Mouse (Mus musculus) liver, embryonic 12.5 days (tissue): ENCODE measurements around the gene Adgrv1. TPM values are rescaled to one million over a fixed set of nuclear protein-coding genes. Genes with fewer than 3 reads are reported as not detected.

Experiments
- ATAC-seq: fragments of 200-750 bp; cut with Nextera tagmentation; 2 replicates; pipeline ENCODE4 v1.8.0; 2017; ENCODE audit warnings: moderate number of reproducible peaks, mild to moderate bottlenecking, moderate library complexity
- H3K27ac ChIP-seq: fragments of 300-500 bp; sonication (generic); 2 replicates; pipeline ENCODE4 v1.5.1; 2016; ENCODE audit warnings: mild to moderate bottlenecking
- H3K27me3 ChIP-seq: fragments of 300-500 bp; sonication (generic); replicated peaks from 2 replicates; pipeline ENCODE4 v1.6.1; 2016; ENCODE audit warnings: mild to moderate bottlenecking, moderate library complexity
- H3K36me3 ChIP-seq: fragments of 300-500 bp; sonication (generic); 2 replicates; pipeline ENCODE4 v1.6.1; 2016; ENCODE audit warnings: mild to moderate bottlenecking, moderate library complexity
- H3K4me1 ChIP-seq: fragments of 300-500 bp; sonication (generic); 2 replicates; pipeline ENCODE4 v1.6.1; 2016
- H3K4me2 ChIP-seq: fragments of 300-500 bp; sonication (generic); 2 replicates; pipeline ENCODE4 v1.6.1; 2016; ENCODE audit warnings: mild to moderate bottlenecking, moderate library complexity
- H3K4me3 ChIP-seq: fragments of 300-500 bp; sonication (generic); 2 replicates; pipeline ENCODE4 v1.5.1; 2016; ENCODE audit warnings: mild to moderate bottlenecking, moderate library complexity
- H3K9ac ChIP-seq: fragments of 300-500 bp; sonication (generic); 2 replicates; pipeline ENCODE4 v1.6.1; 2016; ENCODE audit warnings: mild to moderate bottlenecking, moderate library complexity
- H3K9me3 ChIP-seq: fragments of 300-500 bp; sonication (generic); replicated peaks from 2 replicates; pipeline ENCODE4 v1.6.1; 2016; ENCODE audit warnings: mild to moderate bottlenecking, moderate library complexity
- WGBS: fragments of 180-500 bp; shearing (Covaris S2); methylation state at CpG from one replicate; pipeline ENCODE4 v1.1.7; 2016; ENCODE audit not compliant: insufficient replicate concordance; 5-methylcytosine and 5-hydroxymethylcytosine counted together
- polyA plus RNA-seq: library from polyadenylated mRNA; unstranded; fragments of >200 nt; fragmentation: Nextera tagmentation; extraction: Ambion mirVana; gene quantifications from 2 replicates; pipeline ENCODE4 v1.2.1, GENCODE M21; 2016

Gene Adgrv1
- polyA plus RNA-seq, 1 experiment from 2014 or later = 0.30 TPM

- Histone ChIP-seq H3K4me3 (no peak overlapping the region), H3K9me3 (no peaks in the 10 kb centered on the region), H3K9ac (no peak overlapping the region), H3K4me2 (no peak overlapping the region), H3K27me3 (no peaks in the 10 kb centered on the region), H3K4me1 (no peaks in the 10 kb centered on the region), H3K36me3 (no peaks in the 10 kb centered on the region), H3K27ac (no peak overlapping the region)
- WGBS = 58% methylated on average over 4 of the region's 4 CpGs
- ATAC-seq = no peak
Observed at GRCm38 (mm10) chr13:81385597-81386362, 247.2 kb downstream of the Adgrv1 start.

GRCm38 (mm10) chr13:81381835-81382234, 251.1 kb downstream of the Adgrv1 start:
- Histone ChIP-seq H3K4me3 (no peak overlapping the region), H3K9ac (no peak overlapping the region), H3K4me1 (no peaks in the 10 kb centered on the region), H3K27ac (no peak overlapping the region), H3K4me2 (no peak overlapping the region), H3K36me3 (no peaks in the 10 kb centered on the region), H3K27me3 (no peaks in the 10 kb centered on the region), H3K9me3 (no peaks in the 10 kb centered on the region)
- no peak for ATAC-seq
- 74% methylated on average over 4 of the region's 4 CpGs for WGBS

GRCm38 (mm10) chr13:81370801-81371456, 262.0 kb downstream of the Adgrv1 start:
- 49% methylated on average over 5 of the region's 5 CpGs for WGBS
- Histone ChIP-seq H3K36me3 (no peaks in the 10 kb centered on the region), H3K27ac (no peak overlapping the region), H3K4me2 (no peak overlapping the region), H3K4me3 (no peak overlapping the region), H3K9ac (no peak overlapping the region), H3K9me3 (no peaks in the 10 kb centered on the region), H3K4me1 (no peaks in the 10 kb centered on the region), H3K27me3 (no peaks in the 10 kb centered on the region)
- ATAC-seq = no peak

GRCm38 (mm10) chr13:81370196-81370595, 262.8 kb downstream of the Adgrv1 start:
- H3K4me2 ChIP-seq = no peak overlapping the region
- WGBS = 80% methylated on average over 6 of the region's 6 CpGs
- H3K27ac ChIP-seq = no peak overlapping the region
- no peaks in the 10 kb centered on the region for H3K4me1 ChIP-seq
- H3K36me3 ChIP-seq = no peaks in the 10 kb centered on the region
- ATAC-seq = no peak
- no peak overlapping the region for H3K4me3 ChIP-seq
- H3K9ac ChIP-seq = no peak overlapping the region
- H3K9me3 ChIP-seq = no peaks in the 10 kb centered on the region
- H3K27me3 ChIP-seq = no peaks in the 10 kb centered on the region

- ATAC-seq = no peak
- Histone ChIP-seq H3K4me3 (no peak overlapping the region), H3K4me1 (no peaks in the 10 kb centered on the region), H3K9me3 (no peaks in the 10 kb centered on the region), H3K4me2 (no peak overlapping the region), H3K36me3 (no peaks in the 10 kb centered on the region), H3K27me3 (no peaks in the 10 kb centered on the region), H3K9ac (no peak overlapping the region), H3K27ac (no peak overlapping the region)
- 60% methylated on average over 2 of the region's 2 CpGs for WGBS
Observed at GRCm38 (mm10) chr13:81369564-81369963, 263.4 kb downstream of the Adgrv1 start.

- Histone ChIP-seq H3K4me3 (no peak overlapping the region), H3K27ac (no peak overlapping the region), H3K9ac (no peak overlapping the region), H3K4me2 (no peak overlapping the region), H3K9me3 (no peaks in the 10 kb centered on the region), H3K36me3 (no peaks in the 10 kb centered on the region), H3K4me1 (no peaks in the 10 kb centered on the region), H3K27me3 (no peaks in the 10 kb centered on the region)
- ATAC-seq = no peak
- WGBS = 50% methylated on average over 4 of the region's 4 CpGs
Observed at GRCm38 (mm10) chr13:81368987-81369386, 264.0 kb downstream of the Adgrv1 start.

- no peak overlapping the region for H3K4me2 ChIP-seq
- peak; percentile 47; the same call in 1 of the 2 replicates for ATAC-seq
- H3K9ac ChIP-seq = no peak overlapping the region
- no peak overlapping the region for H3K4me3 ChIP-seq
- H3K27me3 ChIP-seq = no peaks in the 10 kb centered on the region
- no peaks in the 10 kb centered on the region for H3K9me3 ChIP-seq
- 49% methylated on average over 4 of the region's 4 CpGs for WGBS
- no peaks in the 10 kb centered on the region for H3K4me1 ChIP-seq
- H3K36me3 ChIP-seq = no peaks in the 10 kb centered on the region
- no peak overlapping the region for H3K27ac ChIP-seq
Observed at GRCm38 (mm10) chr13:81367681-81368376, 265.1 kb downstream of the Adgrv1 start.

- Histone ChIP-seq H3K36me3 (no peaks in the 10 kb centered on the region), H3K27me3 (no peaks in the 10 kb centered on the region), H3K4me1 (no peaks in the 10 kb centered on the region), H3K9me3 (no peaks in the 10 kb centered on the region), H3K27ac (no peak overlapping the region), H3K4me3 (no peak overlapping the region), H3K9ac (no peak overlapping the region), H3K4me2 (no peak overlapping the region)
- WGBS = 63% methylated on average over 2 of the region's 2 CpGs
- ATAC-seq = no peak
Observed at GRCm38 (mm10) chr13:81360338-81360737, 272.6 kb downstream of the Adgrv1 start.

GRCm38 (mm10) chr13:81358766-81359165, 274.2 kb downstream of the Adgrv1 start:
- Histone ChIP-seq H3K9ac (no peak overlapping the region), H3K4me3 (no peak overlapping the region), H3K36me3 (no peaks in the 10 kb centered on the region), H3K4me1 (no peaks in the 10 kb centered on the region), H3K4me2 (no peak overlapping the region), H3K27ac (no peak overlapping the region), H3K9me3 (no peaks in the 10 kb centered on the region), H3K27me3 (no peaks in the 10 kb centered on the region)
- ATAC-seq = no peak
- WGBS = 56% methylated on average over 1 of the region's 1 CpGs

GRCm38 (mm10) chr13:81358365-81358764, 274.6 kb downstream of the Adgrv1 start:
- H3K27me3 ChIP-seq = no peaks in the 10 kb centered on the region
- no peak overlapping the region for H3K27ac ChIP-seq
- no peak overlapping the region for H3K4me3 ChIP-seq
- no peaks in the 10 kb centered on the region for H3K9me3 ChIP-seq
- 65% methylated on average over 4 of the region's 4 CpGs for WGBS
- H3K36me3 ChIP-seq = no peaks in the 10 kb centered on the region
- ATAC-seq = no peak
- no peak overlapping the region for H3K4me2 ChIP-seq
- H3K9ac ChIP-seq = no peak overlapping the region
- no peaks in the 10 kb centered on the region for H3K4me1 ChIP-seq

- H3K27me3 ChIP-seq = no peaks in the 10 kb centered on the region
- no peak overlapping the region for H3K27ac ChIP-seq
- no peak for ATAC-seq
- no peak overlapping the region for H3K4me3 ChIP-seq
- H3K4me1 ChIP-seq = no peaks in the 10 kb centered on the region
- H3K9ac ChIP-seq = no peak overlapping the region
- no peaks in the 10 kb centered on the region for H3K36me3 ChIP-seq
- WGBS = 60% methylated on average over 3 of the region's 3 CpGs
- no peaks in the 10 kb centered on the region for H3K9me3 ChIP-seq
- H3K4me2 ChIP-seq = no peak overlapping the region
Observed at GRCm38 (mm10) chr13:81357215-81357614, 275.7 kb downstream of the Adgrv1 start.

- Histone ChIP-seq H3K4me2 (no peak overlapping the region), H3K27ac (no peak overlapping the region), H3K4me1 (no peaks in the 10 kb centered on the region), H3K9me3 (no peaks in the 10 kb centered on the region), H3K36me3 (no peaks in the 10 kb centered on the region), H3K4me3 (no peak overlapping the region), H3K27me3 (no peaks in the 10 kb centered on the region), H3K9ac (no peak overlapping the region)
- 71% methylated on average over 5 of the region's 5 CpGs for WGBS
- no peak for ATAC-seq
Observed at GRCm38 (mm10) chr13:81354587-81354986, 278.4 kb downstream of the Adgrv1 start.
